Mouse (Mus musculus) stomach, embryonic 14.5 days (tissue): ENCODE data around the gene Prkacb. TPM values are rescaled to one million over a fixed set of nuclear protein-coding genes. Genes with fewer than 3 reads are reported as not detected.

ENCODE experiments used
- ATAC-seq: fragments of 200-750 bp; cut with Nextera tagmentation; 2 replicates; pipeline ENCODE4 v1.8.0; 2017; ENCODE audit warnings: low read depth, moderate TSS enrichment; ENCODE audit not compliant: insufficient number of reproducible peaks, insufficient read depth, low FRiP score
- H3K27ac ChIP-seq: fragments of 300-500 bp; sonication (generic); 2 replicates; pipeline ENCODE4 v1.5.1; 2014; ENCODE audit warnings: mild to moderate bottlenecking, low read length, moderate library complexity, mixed read lengths
- H3K27me3 ChIP-seq: fragments of 300-500 bp; sonication (generic); 2 replicates; pipeline ENCODE4 v1.6.1; 2014; ENCODE audit warnings: low read length, control low read depth, mixed read lengths; ENCODE audit not compliant: control insufficient read depth, insufficient read depth
- H3K36me3 ChIP-seq: fragments of 300-500 bp; sonication (generic); 2 replicates; pipeline ENCODE4 v1.6.1; 2014; ENCODE audit warnings: mild to moderate bottlenecking, control low read depth, low read length, moderate library complexity, mixed read lengths; ENCODE audit not compliant: control insufficient read depth, insufficient read depth
- H3K4me1 ChIP-seq: fragments of 300-500 bp; sonication (generic); 2 replicates; pipeline ENCODE4 v1.6.1; 2014; ENCODE audit warnings: low read length, control low read depth, mixed read lengths; ENCODE audit not compliant: control insufficient read depth, insufficient read depth
- H3K4me2 ChIP-seq: fragments of 300-500 bp; sonication (generic); replicated peaks from 2 replicates; pipeline ENCODE4 v1.6.1; 2014; ENCODE audit warnings: low read depth, low read length, control low read depth
- H3K4me3 ChIP-seq: fragments of 300-500 bp; sonication (generic); 2 replicates; pipeline ENCODE4 v1.5.1; 2014; ENCODE audit warnings: low read depth, low read length, control low read depth
- H3K9ac ChIP-seq: fragments of 300-500 bp; sonication (generic); replicated peaks from 2 replicates; pipeline ENCODE4 v1.6.1; 2014; ENCODE audit warnings: low read depth, mild to moderate bottlenecking, control low read depth, low read length, moderate library complexity, mixed read lengths
- H3K9me3 ChIP-seq: fragments of 300-500 bp; sonication (generic); 2 replicates; pipeline ENCODE4 v1.6.1; 2016; ENCODE audit warnings: low read depth, low read length, control low read depth; ENCODE audit not compliant: control insufficient read depth
- WGBS: fragments of 180-500 bp; shearing (Covaris S2); extraction: QIAGEN DNeasy Blood & Tissue Kit; methylation state at CpG from one replicate; pipeline ENCODE4 v1.1.7; 2014; 5-methylcytosine and 5-hydroxymethylcytosine counted together
- polyA plus RNA-seq: library from polyadenylated mRNA; unstranded; fragments of >200 nt; fragmentation: Nextera tagmentation; extraction: Ambion mirVana; gene quantifications from 2 replicates; pipeline ENCODE4 v1.2.1, GENCODE M21; 2014

Gene Prkacb
- 68.4 and 69.2 TPM in 2 replicates for polyA plus RNA-seq

DNA sequence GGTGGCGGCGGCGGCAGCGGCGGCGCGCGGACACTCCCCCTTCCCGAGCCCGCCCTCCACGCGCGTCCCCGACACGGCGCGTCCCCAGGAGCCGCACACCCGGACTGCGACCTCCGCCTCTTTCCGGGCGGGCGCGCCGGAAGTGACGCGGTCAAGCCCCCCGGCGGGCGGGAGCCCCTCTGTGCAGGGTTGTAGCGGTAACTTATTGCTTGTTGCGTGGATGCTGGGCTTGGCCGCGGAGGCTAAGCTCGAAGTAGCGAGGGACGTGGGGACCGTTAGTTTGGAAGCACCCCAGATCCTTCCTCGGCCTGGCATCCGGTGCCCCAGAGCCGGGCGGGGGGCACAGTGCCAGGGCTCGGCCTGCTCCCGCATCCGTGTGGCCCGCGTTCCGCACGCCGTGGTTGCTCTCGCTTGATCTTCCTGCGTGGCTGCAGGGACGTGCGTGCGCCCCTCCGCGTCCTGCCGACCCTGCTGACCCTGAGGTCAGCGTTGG is at the start of gene Prkacb:
Gene Prkacb (minus strand): TSS at position 90 of the 493 bp plus-strand sequence.
- Histone ChIP-seq H3K36me3 (no peaks in the 10 kb centered on the region), H3K9ac (peak within 1 kb of the TSS; percentile 83), H3K4me3 (peak within 1 kb of the TSS; percentile 69), H3K27me3 (no peaks in the 10 kb centered on the region), H3K27ac (peak within 1 kb of the TSS; percentile 87), H3K9me3 (no peaks in the 10 kb centered on the region), H3K4me1 (peaks cover 4% of the 10 kb centered on the region; the same call in 1 of the 2 replicates), H3K4me2 (peak within 1 kb of the TSS; percentile 72)
- under 1% methylated on average over 33 of the region's 60 CpGs for WGBS
- peak; percentile 96 for ATAC-seq

GRCm38 (mm10) chr3:146860308-146860707 is 47.5 kb upstream of the Prkacb start:
- WGBS = 85% methylated on average over 2 of the region's 2 CpGs
- Histone ChIP-seq H3K4me3 (no peak overlapping the region), H3K9me3 (no peaks in the 10 kb centered on the region), H3K27ac (no peak overlapping the region), H3K9ac (no peak overlapping the region), H3K27me3 (no peaks in the 10 kb centered on the region), H3K4me1 (no peaks in the 10 kb centered on the region), H3K36me3 (no peaks in the 10 kb centered on the region), H3K4me2 (no peak overlapping the region)
- ATAC-seq = no peak

- 89% methylated on average over 10 of the region's 10 CpGs for WGBS
- Histone ChIP-seq H3K9ac (no peak overlapping the region), H3K4me3 (no peak overlapping the region), H3K4me2 (no peak overlapping the region), H3K27me3 (no peaks in the 10 kb centered on the region), H3K4me1 (peaks cover 4% of the 10 kb centered on the region; the same call in 1 of the 2 replicates), H3K9me3 (no peaks in the 10 kb centered on the region), H3K36me3 (no peaks in the 10 kb centered on the region), H3K27ac (no peak overlapping the region)
- ATAC-seq = no peak
These were observed 44.6 kb upstream of the Prkacb start for GRCm38 (mm10) chr3:146857373-146857772.

GRCm38 (mm10) chr3:146854473-146855087 is 41.8 kb upstream of the Prkacb start:
- Histone ChIP-seq H3K36me3 (no peaks in the 10 kb centered on the region), H3K27me3 (no peaks in the 10 kb centered on the region), H3K4me3 (no peak overlapping the region), H3K9ac (no peak overlapping the region), H3K9me3 (no peaks in the 10 kb centered on the region), H3K27ac (no peak overlapping the region), H3K4me2 (no peak overlapping the region), H3K4me1 (peaks cover 7% of the 10 kb centered on the region; the same call in 1 of the 2 replicates)
- WGBS = 72% methylated on average over 7 of the region's 7 CpGs
- no peak for ATAC-seq

DNA sequence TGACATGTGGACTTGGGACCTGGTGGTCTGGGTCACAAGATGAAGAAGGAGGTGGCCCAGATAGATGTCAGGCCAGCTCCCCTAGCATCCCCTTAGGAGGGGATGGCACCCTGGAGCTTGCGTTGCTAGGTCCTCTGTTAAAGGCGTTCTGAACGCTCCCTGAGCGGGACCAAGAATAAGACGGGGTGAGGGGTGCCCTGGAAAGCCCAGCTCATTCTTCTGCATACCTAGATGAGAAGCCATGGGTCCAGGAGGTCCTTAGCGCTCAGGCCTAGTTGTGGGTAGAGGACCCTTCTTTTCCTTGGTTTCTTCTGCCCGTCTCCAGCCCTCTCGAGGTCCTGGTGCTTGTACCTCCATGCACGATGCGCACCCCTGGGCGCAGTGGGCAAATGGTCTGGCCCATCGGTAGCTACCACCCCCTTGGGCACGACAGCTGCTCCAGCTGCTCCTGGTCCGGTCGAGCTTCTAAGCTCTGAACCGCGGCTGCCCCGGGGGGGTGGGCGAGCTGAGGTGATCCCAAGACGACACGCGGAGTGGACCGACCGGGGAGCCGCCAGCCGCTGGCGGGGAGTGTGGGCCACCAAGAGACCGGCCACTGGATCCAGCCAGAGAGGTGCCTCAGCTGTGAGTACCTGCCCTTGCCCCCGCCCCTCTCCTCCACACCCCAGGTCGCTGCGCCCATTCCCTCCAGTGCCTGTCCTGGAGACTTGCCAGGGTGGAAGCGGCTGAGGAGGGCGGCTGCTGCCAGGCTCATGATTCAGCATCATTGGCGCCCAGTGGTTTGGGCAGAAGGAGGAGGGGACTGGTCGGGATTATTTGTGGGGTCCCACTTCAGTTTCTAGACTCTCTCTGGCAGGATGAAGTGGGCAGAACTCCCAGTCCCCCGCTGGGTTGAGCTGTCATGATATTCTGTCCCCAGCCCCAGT is 39.4 kb upstream of the Prkacb start, which contains the start of gene Ttll7:
Gene Ttll7 (plus strand): TSS at position 402 of the 926 bp plus-strand sequence.
- WGBS = under 1% methylated on average over 36 of the region's 36 CpGs
- Histone ChIP-seq H3K27ac (no peak within 1 kb of the TSS), H3K9ac (peak within 1 kb of the TSS; percentile 45), H3K4me3 (peak within 1 kb of the TSS; percentile 57), H3K4me2 (peak within 1 kb of the TSS; percentile 92), H3K27me3 (no peaks in the 10 kb centered on the region), H3K9me3 (no peaks in the 10 kb centered on the region), H3K4me1 (peaks cover 7% of the 10 kb centered on the region; the same call in 1 of the 2 replicates), H3K36me3 (no peaks in the 10 kb centered on the region)
- peak; percentile 96 for ATAC-seq

- Histone ChIP-seq H3K9me3 (no peaks in the 10 kb centered on the region), H3K27ac (no peak overlapping the region), H3K4me2 (no peak overlapping the region), H3K27me3 (no peaks in the 10 kb centered on the region), H3K9ac (no peak overlapping the region), H3K4me1 (peaks cover 7% of the 10 kb centered on the region; the same call in 1 of the 2 replicates), H3K36me3 (no peaks in the 10 kb centered on the region), H3K4me3 (no peak overlapping the region)
- 87% methylated on average over 7 of the region's 7 CpGs for WGBS
- no peak for ATAC-seq
These were observed 36.6 kb upstream of the Prkacb start for GRCm38 (mm10) chr3:146849360-146849759.

GRCm38 (mm10) chr3:146848112-146848511 is 35.3 kb upstream of the Prkacb start:
- Histone ChIP-seq H3K9ac (no peak overlapping the region), H3K27me3 (no peaks in the 10 kb centered on the region), H3K4me3 (no peak overlapping the region), H3K27ac (no peak overlapping the region), H3K4me1 (peaks cover 7% of the 10 kb centered on the region; the same call in 1 of the 2 replicates), H3K4me2 (no peak overlapping the region), H3K9me3 (no peaks in the 10 kb centered on the region), H3K36me3 (no peaks in the 10 kb centered on the region)
- WGBS = 89% methylated on average over 8 of the region's 8 CpGs
- ATAC-seq = no peak

- no peaks in the 10 kb centered on the region for H3K9me3 ChIP-seq
- H3K4me2 ChIP-seq = no peak overlapping the region
- ATAC-seq = no peak
- no peak overlapping the region for H3K27ac ChIP-seq
- WGBS = 89% methylated on average over 5 of the region's 5 CpGs
- H3K4me3 ChIP-seq = no peak overlapping the region
- H3K9ac ChIP-seq = no peak overlapping the region
- no peaks in the 10 kb centered on the region for H3K27me3 ChIP-seq
- H3K4me1 ChIP-seq = no peaks in the 10 kb centered on the region
- H3K36me3 ChIP-seq = no peaks in the 10 kb centered on the region
These were observed 33.4 kb upstream of the Prkacb start for GRCm38 (mm10) chr3:146846237-146846636.
